Mouse (Mus musculus): ENCODE results near the gene Tmem170b. TPM values are rescaled to one million over a fixed set of nuclear protein-coding genes. Genes with fewer than 3 reads are reported as not detected.

The Tmem170b gene
- polyA plus RNA-seq, 1 experiment from 2014 or later = 50.8 TPM

- no peak for ATAC-seq
- H3K4me2 ChIP-seq (ENCODE audit: low read length) = peak overlapping the region; percentile 63
- peaks cover 22% of the 10 kb centered on the region for H3K4me1 ChIP-seq (replicated peaks; ENCODE audit: control insufficient read depth, insufficient read depth, low read length)
- no peaks in the 10 kb centered on the region; the same call in 1 of the 2 replicates for H3K36me3 ChIP-seq (ENCODE audit: control insufficient read depth, insufficient read depth)
- H3K27ac ChIP-seq (ENCODE audit: low read length) = no peak overlapping the region
- H3K9ac ChIP-seq (replicated peaks; ENCODE audit: low read depth, low read length) = 0 out of 2 replicates have a peak overlapping the region, but pooled peaks have one; percentile 7
- H3K4me3 ChIP-seq (replicated peaks; ENCODE audit: low read length) = peak overlapping the region; percentile 17
- H3K9me3 ChIP-seq (ENCODE audit: control insufficient read depth, low read length) = no peaks in the 10 kb centered on the region
- 38% methylated on average over 3 of the region's 3 CpGs for WGBS
- H3K27me3 ChIP-seq (replicated peaks; ENCODE audit: control insufficient read depth, insufficient read depth, low read length) = no peaks in the 10 kb centered on the region
These were observed 1.9 kb downstream of the Tmem170b start for GRCm38 (mm10) chr13:41607589-41607988.

GRCm38 (mm10) chr13:41608559-41608958 lies 2.9 kb downstream of the Tmem170b start:
- Histone ChIP-seq H3K4me3 (replicated peaks; ENCODE audit: low read length) (no peak overlapping the region), H3K9ac (replicated peaks; ENCODE audit: low read depth, low read length) (no peak overlapping the region), H3K27ac (ENCODE audit: low read length) (no peak overlapping the region), H3K36me3 (ENCODE audit: control insufficient read depth, insufficient read depth) (no peaks in the 10 kb centered on the region; the same call in 1 of the 2 replicates), H3K4me1 (replicated peaks; ENCODE audit: control insufficient read depth, insufficient read depth, low read length) (peaks cover 22% of the 10 kb centered on the region), H3K9me3 (ENCODE audit: control insufficient read depth, low read length) (no peaks in the 10 kb centered on the region), H3K4me2 (ENCODE audit: low read length) (no peak overlapping the region), H3K27me3 (replicated peaks; ENCODE audit: control insufficient read depth, insufficient read depth, low read length) (no peaks in the 10 kb centered on the region)
- ATAC-seq = no peak
- WGBS = 63% methylated on average over 2 of the region's 2 CpGs

DNA sequence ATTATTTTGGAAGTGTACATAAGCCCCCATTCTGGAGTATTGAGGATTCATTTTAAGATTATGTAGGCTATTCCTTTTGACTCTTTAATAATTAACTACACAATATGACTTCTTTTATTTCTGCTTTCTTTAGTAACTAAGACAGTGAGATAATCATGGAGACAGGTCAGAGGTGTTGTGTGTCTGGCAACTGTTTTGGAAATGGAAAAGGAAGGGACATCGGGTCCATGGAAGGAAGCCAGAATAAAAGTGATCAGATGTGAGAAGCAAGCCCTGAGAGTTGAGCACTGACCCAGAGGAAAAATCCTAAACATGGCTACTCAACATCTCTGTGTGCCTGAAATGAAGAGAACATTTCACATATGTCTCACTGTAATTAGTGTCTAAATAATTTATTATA lies 5.3 kb downstream of the Tmem170b start:
- peaks cover 18% of the 10 kb centered on the region for H3K4me1 ChIP-seq (replicated peaks; ENCODE audit: control insufficient read depth, insufficient read depth, low read length)
- WGBS = 92% methylated on average over 1 of the region's 1 CpGs
- ATAC-seq = no peak
- no peaks in the 10 kb centered on the region for H3K27me3 ChIP-seq (replicated peaks; ENCODE audit: control insufficient read depth, insufficient read depth, low read length)
- H3K9me3 ChIP-seq (ENCODE audit: control insufficient read depth, low read length) = no peaks in the 10 kb centered on the region
- no peak overlapping the region for H3K9ac ChIP-seq (replicated peaks; ENCODE audit: low read depth, low read length)
- no peak overlapping the region for H3K4me3 ChIP-seq (replicated peaks; ENCODE audit: low read length)
- H3K27ac ChIP-seq (ENCODE audit: low read length) = no peak overlapping the region
- H3K36me3 ChIP-seq (ENCODE audit: control insufficient read depth, insufficient read depth) = no peaks in the 10 kb centered on the region; the same call in 1 of the 2 replicates
- H3K4me2 ChIP-seq (ENCODE audit: low read length) = no peak overlapping the region

DNA sequence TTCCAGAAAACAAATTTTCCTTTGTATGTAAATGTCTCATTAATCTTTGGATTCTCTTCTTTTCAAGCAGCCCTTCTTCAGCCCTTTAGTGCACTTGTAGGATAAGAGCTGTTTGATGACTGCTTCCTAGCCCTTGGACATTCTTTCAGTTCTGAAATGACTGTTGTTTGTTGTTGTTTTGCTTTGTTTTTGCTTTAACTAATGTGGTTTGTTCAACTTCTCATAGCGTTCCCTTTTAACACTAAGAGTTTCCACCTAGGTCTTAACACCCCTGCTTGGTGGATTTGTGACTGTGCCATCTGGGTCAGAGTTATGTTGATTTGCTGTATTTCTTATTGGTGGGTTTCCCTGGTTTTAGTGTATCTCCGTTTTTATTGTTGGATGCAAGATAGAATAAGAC lies 8.8 kb downstream of the Tmem170b start:
- 85% methylated on average over 2 of the region's 2 CpGs for WGBS

GRCm38 (mm10) chr13:41614982-41615381 lies 9.3 kb downstream of the Tmem170b start:
- Histone ChIP-seq H3K36me3 (ENCODE audit: control insufficient read depth, insufficient read depth) (no peaks in the 10 kb centered on the region), H3K27ac (ENCODE audit: low read length) (no peak overlapping the region), H3K27me3 (replicated peaks; ENCODE audit: control insufficient read depth, insufficient read depth, low read length) (no peaks in the 10 kb centered on the region), H3K4me3 (replicated peaks; ENCODE audit: low read length) (no peak overlapping the region), H3K4me1 (replicated peaks; ENCODE audit: control insufficient read depth, insufficient read depth, low read length) (no peaks in the 10 kb centered on the region), H3K9me3 (ENCODE audit: control insufficient read depth, low read length) (no peaks in the 10 kb centered on the region), H3K4me2 (ENCODE audit: low read length) (no peak overlapping the region), H3K9ac (replicated peaks; ENCODE audit: low read depth, low read length) (no peak overlapping the region)
- 43% methylated on average over 5 of the region's 5 CpGs for WGBS
- ATAC-seq = no peak; the same call in 1 of the 2 replicates

More for the DNA sequence above, 8.8 kb downstream of the Tmem170b start:
- no peak for ATAC-seq
- H3K9me3 ChIP-seq (ENCODE audit: control insufficient read depth, low read length) = no peaks in the 10 kb centered on the region
- no peak overlapping the region for H3K4me2 ChIP-seq (ENCODE audit: low read length)
- H3K4me3 ChIP-seq (replicated peaks; ENCODE audit: low read length) = no peak overlapping the region
- no peak overlapping the region for H3K27ac ChIP-seq (ENCODE audit: low read length)
- no peaks in the 10 kb centered on the region for H3K27me3 ChIP-seq (replicated peaks; ENCODE audit: control insufficient read depth, insufficient read depth, low read length)
- H3K9ac ChIP-seq (replicated peaks; ENCODE audit: low read depth, low read length) = no peak overlapping the region
- no peaks in the 10 kb centered on the region for H3K4me1 ChIP-seq (replicated peaks; ENCODE audit: control insufficient read depth, insufficient read depth, low read length)
- no peaks in the 10 kb centered on the region for H3K36me3 ChIP-seq (ENCODE audit: control insufficient read depth, insufficient read depth)

- no peak for ATAC-seq
- H3K27me3 ChIP-seq (replicated peaks; ENCODE audit: control insufficient read depth, insufficient read depth, low read length) = no peaks in the 10 kb centered on the region
- 93% methylated on average over 4 of the region's 4 CpGs for WGBS
- no peaks in the 10 kb centered on the region for H3K36me3 ChIP-seq (ENCODE audit: control insufficient read depth, insufficient read depth)
- H3K4me1 ChIP-seq (replicated peaks; ENCODE audit: control insufficient read depth, insufficient read depth, low read length) = 0 out of 2 replicates have a peak, but pooled peaks cover 2% of the 10 kb centered on the region
- no peak overlapping the region for H3K4me2 ChIP-seq (ENCODE audit: low read length)
- H3K9ac ChIP-seq (replicated peaks; ENCODE audit: low read depth, low read length) = no peak overlapping the region
- H3K4me3 ChIP-seq (replicated peaks; ENCODE audit: low read length) = no peak overlapping the region
- no peaks in the 10 kb centered on the region for H3K9me3 ChIP-seq (ENCODE audit: control insufficient read depth, low read length)
- no peak overlapping the region for H3K27ac ChIP-seq (ENCODE audit: low read length)
These were observed 13.8 kb downstream of the Tmem170b start for GRCm38 (mm10) chr13:41619470-41619869.

GRCm38 (mm10) chr13:41620132-41620531 lies 14.4 kb downstream of the Tmem170b start:
- ATAC-seq = no peak
- WGBS = 80% methylated on average over 4 of the region's 4 CpGs

GRCm38 (mm10) chr13:41624123-41624522 lies 18.4 kb downstream of the Tmem170b start:
- Histone ChIP-seq H3K36me3 (ENCODE audit: control insufficient read depth, insufficient read depth) (no peaks in the 10 kb centered on the region), H3K27ac (ENCODE audit: low read length) (no peak overlapping the region), H3K27me3 (replicated peaks; ENCODE audit: control insufficient read depth, insufficient read depth, low read length) (no peaks in the 10 kb centered on the region), H3K9me3 (ENCODE audit: control insufficient read depth, low read length) (no peaks in the 10 kb centered on the region), H3K4me2 (ENCODE audit: low read length) (no peak overlapping the region), H3K4me3 (replicated peaks; ENCODE audit: low read length) (no peak overlapping the region), H3K9ac (replicated peaks; ENCODE audit: low read depth, low read length) (no peak overlapping the region), H3K4me1 (replicated peaks; ENCODE audit: control insufficient read depth, insufficient read depth, low read length) (peaks cover 2% of the 10 kb centered on the region; the same call in 1 of the 2 replicates)
- WGBS = 93% methylated on average over 1 of the region's 1 CpGs
- ATAC-seq = no peak

More at GRCm38 (mm10) chr13:41620132-41620531, 14.4 kb downstream of the Tmem170b start:
- Histone ChIP-seq H3K36me3 (ENCODE audit: control insufficient read depth, insufficient read depth) (no peaks in the 10 kb centered on the region), H3K9ac (replicated peaks; ENCODE audit: low read depth, low read length) (no peak overlapping the region), H3K27me3 (replicated peaks; ENCODE audit: control insufficient read depth, insufficient read depth, low read length) (no peaks in the 10 kb centered on the region), H3K9me3 (ENCODE audit: control insufficient read depth, low read length) (no peaks in the 10 kb centered on the region), H3K4me1 (replicated peaks; ENCODE audit: control insufficient read depth, insufficient read depth, low read length) (0 out of 2 replicates have a peak, but pooled peaks cover 2% of the 10 kb centered on the region), H3K27ac (ENCODE audit: low read length) (no peak overlapping the region), H3K4me2 (ENCODE audit: low read length) (no peak overlapping the region), H3K4me3 (replicated peaks; ENCODE audit: low read length) (no peak overlapping the region)

- WGBS = 73% methylated on average over 3 of the region's 3 CpGs
- no peak overlapping the region for H3K4me3 ChIP-seq (replicated peaks; ENCODE audit: low read length)
These were observed 19.5 kb downstream of the Tmem170b start for GRCm38 (mm10) chr13:41625248-41625647.

More at GRCm38 (mm10) chr13:41625248-41625647, 19.5 kb downstream of the Tmem170b start:
- no peak overlapping the region for H3K4me2 ChIP-seq (ENCODE audit: low read length)
- H3K9me3 ChIP-seq (ENCODE audit: control insufficient read depth, low read length) = no peaks in the 10 kb centered on the region
- H3K9ac ChIP-seq (replicated peaks; ENCODE audit: low read depth, low read length) = no peak overlapping the region
- ATAC-seq = no peak
- H3K4me1 ChIP-seq (replicated peaks; ENCODE audit: control insufficient read depth, insufficient read depth, low read length) = peaks cover 2% of the 10 kb centered on the region; the same call in 1 of the 2 replicates
- no peaks in the 10 kb centered on the region for H3K36me3 ChIP-seq (ENCODE audit: control insufficient read depth, insufficient read depth)
- H3K27ac ChIP-seq (ENCODE audit: low read length) = no peak overlapping the region
- H3K27me3 ChIP-seq (replicated peaks; ENCODE audit: control insufficient read depth, insufficient read depth, low read length) = no peaks in the 10 kb centered on the region
